In the genomic region with DNA sequence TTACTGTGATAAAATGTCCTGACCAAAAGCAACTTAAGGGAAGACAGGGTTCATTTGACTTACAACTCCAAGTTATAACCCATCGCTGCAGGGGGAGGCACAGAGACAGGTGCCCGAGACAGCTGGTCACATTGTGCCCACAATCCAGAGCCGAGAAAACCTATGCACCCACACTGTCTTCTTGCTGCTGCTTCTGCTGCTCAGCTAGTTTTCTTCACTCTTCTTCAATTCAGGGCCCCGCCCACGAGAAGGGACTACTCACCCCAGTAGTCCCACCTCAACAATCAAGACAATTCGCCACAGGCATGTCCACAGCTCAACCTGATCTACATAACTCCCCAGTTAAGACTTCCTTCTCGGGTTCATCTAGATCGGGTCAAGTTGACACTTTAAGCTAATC, we compare ENCODE assay signal across 9 mouse cellular contexts. TPM values are rescaled to one million over a fixed set of nuclear protein-coding genes. Genes with fewer than 3 reads are reported as not detected.
DNase-seq lines count a peak whose midpoint lies in the region; ATAC-seq lines count a peak whose summit lies in the region.
"Had no signal": no experiment of that assay in that cellular context is flagged by ENCODE, and none has a peak within 500 bp of the region (broad histone marks: within the 10 kb centered on the region; RNA-seq: fewer than 3 reads in every experiment).

A gene (minus strand): TSS at position 214 of the 400 bp plus-strand sequence.

- peak; percentile 45 for ATAC-seq in frontal cortex, adult (ENCODE audit: low TSS enrichment)
- ATAC-seq in stomach, embryonic 15.5 days (ENCODE audit: insufficient read depth, low FRiP score, low read depth) = no peak

- H3K4me3 ChIP-seq in stomach, embryonic 15.5 days (replicated peaks) = no peak within 1 kb of the TSS
- H3K4me3 ChIP-seq: erythroblast, embryonic 14.5 days had no signal

- H3K27me3 ChIP-seq in stomach, embryonic 15.5 days (replicated peaks) = no peaks in the 10 kb centered on the region

- no peak within 1 kb of the TSS for H3K4me2 ChIP-seq in stomach, embryonic 15.5 days

- DNase-seq in frontal cortex, postnatal 36 days (ENCODE audit: low spot score in 2 of 2) = no peak
- no peak for DNase-seq in urinary bladder, adult 2 months (ENCODE audit: low spot score)
- DNase-seq in urinary bladder, adult 18-20 months (ENCODE audit: low spot score in 2 of 2) = no peak
- peak in 1 of 2 experiments; percentile 62 for DNase-seq in left cerebral cortex, postnatal 25 days (ENCODE audit: low spot score in 2 of 2)
- DNase-seq in cerebellum, postnatal 10 days = no peak
- no peak for DNase-seq in embryo, embryonic 11 days

- H3K36me3 ChIP-seq in stomach, embryonic 15.5 days = no peaks in the 10 kb centered on the region

- no peak within 1 kb of the TSS for H3K9ac ChIP-seq in stomach, embryonic 15.5 days

- intact Hi-C loops in left cerebral cortex, postnatal 25 days (cut with DNase I) = no loop called here

- H3K4me1 ChIP-seq in stomach, embryonic 15.5 days = no peaks in the 10 kb centered on the region

- H3K27ac ChIP-seq in stomach, embryonic 15.5 days = no peak within 1 kb of the TSS

- 84% methylated on average over 8 of the region's 8 CpGs for WGBS in stomach, embryonic 15.5 days

- H3K9me3 ChIP-seq in stomach, embryonic 15.5 days = no peaks in the 10 kb centered on the region

RNA-seq across cellular contexts. Expression of the gene that starts here (rescaled TPM):
- polyA plus RNA-seq in urinary bladder, adult 2 months (2012; rRNA removed) = 55.1 and 74.2 TPM in 2 replicates
- total RNA-seq in left cerebral cortex, postnatal 25 days (2021) = 10 to 100 TPM; 40.1 to 43.4 TPM
- 21.4 and 22.1 TPM in 2 replicates for polyA plus RNA-seq in stomach, embryonic 15.5 days (2015; fragmentation: Nextera tagmentation; extraction: Ambion mirVana)
